Mouse (Mus musculus) forebrain, embryonic 13.5 days (tissue): ENCODE results near the gene Fkbp9. TPM values are rescaled to one million over a fixed set of nuclear protein-coding genes. Genes with fewer than 3 reads are reported as not detected.

ENCODE experiments used
- ATAC-seq: fragments of 200-750 bp; cut with Nextera tagmentation; 2 replicates; pipeline ENCODE4 v1.8.0; 2017
- H3K27ac ChIP-seq: fragments of 300-500 bp; sonication (generic); 2 replicates; pipeline ENCODE4 v1.5.1; 2015; ENCODE audit warnings: inconsistent platforms, mild to moderate bottlenecking, moderate library complexity
- H3K27me3 ChIP-seq: fragments of 300-500 bp; sonication (generic); 2 replicates; pipeline ENCODE4 v1.6.1; 2015; ENCODE audit warnings: mild to moderate bottlenecking, inconsistent platforms
- H3K36me3 ChIP-seq: fragments of 300-500 bp; sonication (generic); 2 replicates; pipeline ENCODE4 v1.6.1; 2015; ENCODE audit warnings: mild to moderate bottlenecking, inconsistent platforms; ENCODE audit not compliant: poor library complexity, severe bottlenecking
- H3K4me1 ChIP-seq: fragments of 300-500 bp; sonication (generic); 2 replicates; pipeline ENCODE4 v1.6.1; 2015; ENCODE audit warnings: inconsistent platforms
- H3K4me2 ChIP-seq: fragments of 300-500 bp; sonication (generic); 2 replicates; pipeline ENCODE4 v1.6.1; 2015; ENCODE audit warnings: inconsistent platforms, mild to moderate bottlenecking, moderate library complexity
- H3K4me3 ChIP-seq: fragments of 300-500 bp; sonication (generic); 2 replicates; pipeline ENCODE4 v1.5.1; 2015; ENCODE audit warnings: mild to moderate bottlenecking, inconsistent platforms
- H3K9ac ChIP-seq: fragments of 300-500 bp; sonication (generic); 2 replicates; pipeline ENCODE4 v1.6.1; 2015; ENCODE audit warnings: mild to moderate bottlenecking, inconsistent platforms
- H3K9me3 ChIP-seq: fragments of 300-500 bp; sonication (generic); replicated peaks from 2 replicates; pipeline ENCODE4 v1.6.1; 2016; ENCODE audit warnings: inconsistent platforms
- WGBS: fragments of 180-500 bp; shearing (Covaris S2); methylation state at CpG from one replicate; pipeline ENCODE4 v1.1.7; 2015; 5-methylcytosine and 5-hydroxymethylcytosine counted together
- polyA plus RNA-seq: library from polyadenylated mRNA; unstranded; fragments of >200 nt; fragmentation: Nextera tagmentation; extraction: Ambion mirVana; gene quantifications from 2 replicates; pipeline ENCODE4 v1.2.1, GENCODE M21; 2015

The Fkbp9 gene
- polyA plus RNA-seq: 24.4 and 27.7 TPM in 2 replicates

DNA sequence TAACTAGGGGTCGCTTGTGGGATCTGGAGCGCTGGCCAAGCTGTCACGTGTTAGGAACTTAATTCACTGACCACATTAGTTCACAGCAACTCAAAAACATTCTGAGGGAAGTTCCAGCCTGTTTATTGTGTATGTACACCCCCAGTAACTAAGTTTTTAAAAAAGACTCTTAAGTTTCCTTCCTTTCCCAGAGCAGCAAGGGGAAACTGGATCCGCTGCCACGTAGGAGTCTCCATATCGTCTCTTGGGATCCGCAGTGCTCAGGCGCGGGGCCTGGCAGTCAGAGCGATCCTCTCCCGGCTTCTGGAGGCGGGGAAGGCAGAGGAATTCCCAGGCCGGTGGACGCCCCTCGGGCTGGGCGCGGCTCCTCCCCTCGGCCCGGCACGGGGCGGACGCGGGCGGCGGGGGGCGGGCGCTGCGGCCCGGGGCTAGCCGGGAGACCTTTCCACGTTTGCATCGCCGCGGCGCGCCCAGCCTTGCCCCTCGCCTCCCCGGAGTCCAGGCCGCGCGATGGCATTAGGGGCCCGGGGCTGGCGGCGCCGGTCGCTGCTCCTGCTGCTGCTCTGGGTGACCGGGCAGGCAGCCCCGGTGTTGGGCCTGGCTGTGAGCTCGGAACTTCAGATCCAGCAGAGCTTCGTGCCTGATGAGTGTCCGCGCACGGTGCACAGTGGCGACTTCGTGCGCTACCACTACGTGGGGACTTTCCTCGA, at the start of gene Fkbp9:
Fkbp9 (plus strand) TSS at position 363 of the 710 bp plus-strand sequence.
- Histone ChIP-seq H3K4me1 (0 out of 2 replicates have a peak, but pooled peaks cover 3% of the 10 kb centered on the region), H3K4me2 (peak within 1 kb of the TSS; percentile 83), H3K36me3 (no peaks in the 10 kb centered on the region), H3K4me3 (peak within 1 kb of the TSS; percentile 55), H3K27ac (no peak within 1 kb of the TSS), H3K27me3 (no peaks in the 10 kb centered on the region), H3K9ac (peak within 1 kb of the TSS; percentile 73), H3K9me3 (no peaks in the 10 kb centered on the region)
- peak; percentile 96 for ATAC-seq
- under 1% methylated on average over 48 of the region's 58 CpGs for WGBS

GRCm38 (mm10) chr6:56783561-56784272, 48.1 kb upstream of the Fkbp9 start:
- no peak overlapping the region for H3K4me2 ChIP-seq
- WGBS: 94% methylated on average over 4 of the region's 4 CpGs

GRCm38 (mm10) chr6:56785068-56785467, 46.8 kb upstream of the Fkbp9 start:
- ATAC-seq: no peak
- no peaks in the 10 kb centered on the region for H3K9me3 ChIP-seq

More at GRCm38 (mm10) chr6:56783561-56784272, 48.1 kb upstream of the Fkbp9 start:
- Histone ChIP-seq H3K36me3 (peaks cover 49% of the 10 kb centered on the region), H3K27ac (no peak overlapping the region), H3K9ac (no peak overlapping the region), H3K9me3 (no peaks in the 10 kb centered on the region), H3K4me3 (no peak overlapping the region), H3K27me3 (no peaks in the 10 kb centered on the region), H3K4me1 (no peaks in the 10 kb centered on the region)
- ATAC-seq: no peak

DNA sequence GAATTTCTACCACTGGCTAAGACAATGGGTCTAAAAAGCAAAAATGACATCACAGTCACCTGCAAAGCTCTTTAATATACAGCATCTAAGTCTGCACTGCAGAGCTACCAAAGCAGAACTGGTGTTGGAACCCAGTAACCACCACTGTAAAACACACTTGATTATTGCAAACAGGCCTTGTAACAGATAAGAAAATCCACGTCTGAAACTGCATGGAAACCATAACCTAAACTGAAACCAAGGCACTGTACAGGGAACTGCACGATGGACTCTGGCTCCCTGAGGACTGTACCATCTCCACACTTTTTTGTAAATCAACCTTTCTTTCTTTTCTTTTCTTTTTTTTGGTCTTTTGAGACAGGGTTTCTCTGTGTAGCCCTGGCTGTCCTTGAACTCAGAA, 44.2 kb upstream of the Fkbp9 start:
- peaks cover 35% of the 10 kb centered on the region for H3K36me3 ChIP-seq
- no peak for ATAC-seq
- no peak overlapping the region for H3K4me3 ChIP-seq
- 95% methylated on average over 2 of the region's 2 CpGs for WGBS
- H3K27me3 ChIP-seq: no peaks in the 10 kb centered on the region
- no peaks in the 10 kb centered on the region for H3K9me3 ChIP-seq
- no peak overlapping the region for H3K4me2 ChIP-seq
- no peak overlapping the region for H3K27ac ChIP-seq
- no peaks in the 10 kb centered on the region for H3K4me1 ChIP-seq
- no peak overlapping the region for H3K9ac ChIP-seq

More at GRCm38 (mm10) chr6:56785068-56785467, 46.8 kb upstream of the Fkbp9 start:
- 90% methylated on average over 5 of the region's 5 CpGs for WGBS
- Histone ChIP-seq H3K9ac (no peak overlapping the region), H3K4me2 (no peak overlapping the region), H3K27ac (no peak overlapping the region), H3K27me3 (no peaks in the 10 kb centered on the region), H3K4me3 (no peak overlapping the region), H3K36me3 (peaks cover 43% of the 10 kb centered on the region), H3K4me1 (no peaks in the 10 kb centered on the region)

GRCm38 (mm10) chr6:56789336-56789735, 42.5 kb upstream of the Fkbp9 start:
- no peak for ATAC-seq
- Histone ChIP-seq H3K4me1 (peaks cover 5% of the 10 kb centered on the region), H3K27ac (no peak overlapping the region), H3K9me3 (no peaks in the 10 kb centered on the region), H3K9ac (no peak overlapping the region), H3K27me3 (no peaks in the 10 kb centered on the region), H3K4me3 (no peak overlapping the region), H3K4me2 (no peak overlapping the region), H3K36me3 (peaks cover 29% of the 10 kb centered on the region)
- WGBS: 85% methylated on average over 3 of the region's 3 CpGs

DNA sequence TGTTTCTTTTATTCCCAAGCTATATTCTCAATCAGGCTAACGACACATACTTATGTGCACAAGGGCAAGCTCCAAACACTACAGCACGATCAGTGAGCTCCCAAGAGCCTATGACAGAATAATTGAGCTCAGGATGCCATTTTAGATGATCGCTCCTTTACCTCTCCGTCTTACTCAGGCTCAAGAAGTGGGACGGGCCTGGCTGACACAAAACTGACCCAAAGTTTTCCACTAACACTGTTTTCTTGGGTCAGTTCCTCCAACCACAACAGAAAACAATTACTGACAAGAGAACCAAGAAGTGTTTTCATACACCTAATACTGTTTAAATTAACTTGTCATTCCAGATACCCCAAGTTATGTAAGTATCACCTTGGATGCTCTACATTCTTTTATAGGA, 37.0 kb upstream of the Fkbp9 start:
- Histone ChIP-seq H3K36me3 (peaks cover 9% of the 10 kb centered on the region; the same call in 1 of the 2 replicates), H3K27ac (no peak overlapping the region), H3K9me3 (no peaks in the 10 kb centered on the region), H3K27me3 (no peaks in the 10 kb centered on the region), H3K4me3 (peak overlapping the region; percentile 81), H3K4me1 (peaks cover 33% of the 10 kb centered on the region), H3K9ac (0 out of 2 replicates have a peak overlapping the region, but pooled peaks have one; percentile 94), H3K4me2 (peak overlapping the region; percentile 78)
- no peak for ATAC-seq
- WGBS: 83% methylated on average over 5 of the region's 5 CpGs

- peak overlapping the region; percentile 81 for H3K4me3 ChIP-seq
- no peaks in the 10 kb centered on the region for H3K9me3 ChIP-seq
- no peaks in the 10 kb centered on the region for H3K27me3 ChIP-seq
- H3K27ac ChIP-seq: peak overlapping the region; percentile 99; the same call in 1 of the 2 replicates
- no peak for ATAC-seq
- peak overlapping the region; percentile 94 for H3K9ac ChIP-seq
- H3K36me3 ChIP-seq: peaks cover 9% of the 10 kb centered on the region; the same call in 1 of the 2 replicates
- peaks cover 33% of the 10 kb centered on the region for H3K4me1 ChIP-seq
- 6% methylated on average over 8 of the region's 8 CpGs for WGBS
- H3K4me2 ChIP-seq: peak overlapping the region; percentile 78
These were observed 35.6 kb upstream of the Fkbp9 start for GRCm38 (mm10) chr6:56796232-56796631.

- Histone ChIP-seq H3K9ac (peak overlapping the region; percentile 94), H3K4me3 (peak overlapping the region; percentile 81), H3K9me3 (no peaks in the 10 kb centered on the region), H3K4me2 (peak overlapping the region; percentile 78), H3K27me3 (no peaks in the 10 kb centered on the region), H3K27ac (peak overlapping the region; percentile 99), H3K4me1 (peaks cover 33% of the 10 kb centered on the region), H3K36me3 (peaks cover 9% of the 10 kb centered on the region; the same call in 1 of the 2 replicates)
- ATAC-seq: peak; percentile 23; the same call in 1 of the 2 replicates
- under 1% methylated on average over 16 of the region's 16 CpGs for WGBS
These were observed 35.2 kb upstream of the Fkbp9 start for GRCm38 (mm10) chr6:56796668-56797141.

- peaks cover 7% of the 10 kb centered on the region; the same call in 1 of the 2 replicates for H3K36me3 ChIP-seq
- peak; percentile 94 for ATAC-seq
- H3K27me3 ChIP-seq: no peaks in the 10 kb centered on the region
- peaks cover 33% of the 10 kb centered on the region for H3K4me1 ChIP-seq
- peak within 1 kb of the TSS; percentile 99 for H3K27ac ChIP-seq
- H3K9me3 ChIP-seq: no peaks in the 10 kb centered on the region
- H3K4me3 ChIP-seq: peak within 1 kb of the TSS; percentile 81
- peak within 1 kb of the TSS; percentile 78 for H3K4me2 ChIP-seq
- H3K9ac ChIP-seq: peak within 1 kb of the TSS; percentile 94
- under 1% methylated on average over 75 of the region's 98 CpGs for WGBS
These were observed 34.3 kb upstream of the Fkbp9 start, which contains the start of gene Kbtbd2 for GRCm38 (mm10) chr6:56797311-56798151. Gene Kbtbd2 (minus strand): TSS chr6:56797813.

DNA sequence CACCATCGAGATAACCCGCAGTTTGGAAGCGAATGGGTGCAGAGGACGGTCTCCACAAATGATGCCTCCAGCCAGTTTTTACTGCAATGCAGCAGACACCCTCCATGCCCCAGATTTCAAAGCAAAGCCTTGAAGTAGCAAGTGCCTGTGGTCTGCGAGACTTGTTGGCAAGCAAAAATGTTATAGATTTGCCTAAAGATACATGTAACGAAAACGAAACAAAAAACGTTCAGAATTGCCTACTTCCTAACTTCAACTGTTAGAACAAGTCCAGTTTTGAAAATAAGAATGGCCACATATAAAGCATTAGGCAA, 33.8 kb upstream of the Fkbp9 start:
- Histone ChIP-seq H3K27me3 (no peaks in the 10 kb centered on the region), H3K9me3 (no peaks in the 10 kb centered on the region), H3K36me3 (peaks cover 3% of the 10 kb centered on the region; the same call in 1 of the 2 replicates), H3K27ac (peak overlapping the region; percentile 99), H3K4me3 (peak overlapping the region; percentile 81), H3K9ac (peak overlapping the region; percentile 94), H3K4me2 (peak overlapping the region; percentile 78), H3K4me1 (peaks cover 33% of the 10 kb centered on the region)
- ATAC-seq: no peak
- WGBS: 20% methylated on average over 8 of the region's 8 CpGs

DNA sequence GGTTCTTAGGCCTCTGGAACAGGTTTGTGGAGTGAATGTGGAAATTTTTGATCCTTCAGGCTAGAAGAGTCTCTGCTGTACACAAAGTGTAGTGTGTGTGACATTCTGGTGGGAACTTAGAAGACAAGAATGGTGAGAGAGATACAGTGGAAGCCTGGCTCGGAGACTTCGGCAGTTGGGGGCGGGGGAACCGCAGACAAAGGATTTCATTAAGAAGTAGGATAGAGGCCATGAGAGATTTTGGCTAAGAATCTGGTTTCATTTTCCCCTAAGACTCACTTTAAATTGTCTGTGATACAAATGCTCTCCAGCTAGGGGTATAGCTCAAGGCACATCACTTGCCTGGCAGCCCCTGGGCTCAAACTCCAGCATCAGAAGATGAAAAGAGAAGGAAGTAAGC, 26.8 kb upstream of the Fkbp9 start:
- Histone ChIP-seq H3K36me3 (no peaks in the 10 kb centered on the region), H3K9ac (no peak overlapping the region), H3K27me3 (0 out of 2 replicates have a peak, but pooled peaks cover 5% of the 10 kb centered on the region), H3K4me2 (no peak overlapping the region), H3K4me1 (no peaks in the 10 kb centered on the region), H3K4me3 (no peak overlapping the region), H3K9me3 (no peaks in the 10 kb centered on the region), H3K27ac (no peak overlapping the region)
- 81% methylated on average over 4 of the region's 4 CpGs for WGBS
- ATAC-seq: no peak
